Mouse (Mus musculus): ENCODE data around the gene Dctn1. TPM values are rescaled to one million over a fixed set of nuclear protein-coding genes. Genes with fewer than 3 reads are reported as not detected.

The Dctn1 gene
- polyA plus RNA-seq, 1 experiment from 2014 or later: 26.9 TPM

DNA sequence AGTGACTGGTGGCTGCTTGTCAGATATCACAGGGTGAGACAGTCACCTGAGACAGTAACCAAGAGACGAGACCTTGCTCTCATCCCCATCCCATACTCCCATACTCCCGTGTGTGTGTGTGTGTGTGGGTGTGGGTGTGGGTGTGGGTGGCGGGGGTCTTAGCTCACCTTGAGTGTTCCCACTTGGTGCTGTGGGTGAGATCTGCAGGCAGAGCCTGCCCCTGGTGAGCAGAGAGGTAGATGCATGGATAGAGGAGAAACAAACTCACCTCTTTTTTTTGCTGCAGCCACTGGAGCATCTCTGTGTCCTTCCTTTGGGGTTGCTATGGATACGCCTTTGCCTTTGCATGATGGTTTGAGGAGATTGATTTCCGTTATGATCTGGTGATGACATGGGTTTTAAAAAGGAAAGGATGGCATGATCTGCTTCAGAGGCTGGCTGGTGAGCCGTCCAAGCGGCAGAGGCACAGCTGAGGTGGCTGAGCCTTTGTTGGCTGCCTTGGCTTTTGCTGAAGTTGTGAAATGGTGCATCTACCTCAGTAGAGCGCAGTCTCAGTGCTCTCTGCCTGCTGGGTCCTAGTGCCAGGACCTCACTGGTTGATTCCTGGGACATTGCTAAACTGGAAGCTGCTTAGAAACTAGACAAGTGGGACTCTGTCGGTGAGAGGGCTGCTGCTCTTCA is 6.7 kb downstream of the Dctn1 start:
- no peaks in the 10 kb centered on the region for H3K36me3 ChIP-seq (ENCODE audit: control insufficient read depth, insufficient read depth)
- no peaks in the 10 kb centered on the region for H3K9me3 ChIP-seq (replicated peaks; ENCODE audit: control insufficient read depth, low read length)
- no peaks in the 10 kb centered on the region for H3K27me3 ChIP-seq (ENCODE audit: control insufficient read depth, insufficient read depth, low read depth, low read length)
- H3K4me2 ChIP-seq (ENCODE audit: low read depth, low read length): no peak overlapping the region
- peaks cover 3% of the 10 kb centered on the region for H3K4me1 ChIP-seq (ENCODE audit: control insufficient read depth, low read depth, low read length)
- WGBS (ENCODE audit: insufficient replicate concordance): 61% methylated on average over 9 of the region's 9 CpGs
- H3K4me3 ChIP-seq (ENCODE audit: low read depth, low read length): no peak overlapping the region
- no peak for ATAC-seq (ENCODE audit: low read depth)
- no peak overlapping the region for H3K27ac ChIP-seq (ENCODE audit: low read length)
- no peak overlapping the region for H3K9ac ChIP-seq (ENCODE audit: low read depth, low read length)

DNA sequence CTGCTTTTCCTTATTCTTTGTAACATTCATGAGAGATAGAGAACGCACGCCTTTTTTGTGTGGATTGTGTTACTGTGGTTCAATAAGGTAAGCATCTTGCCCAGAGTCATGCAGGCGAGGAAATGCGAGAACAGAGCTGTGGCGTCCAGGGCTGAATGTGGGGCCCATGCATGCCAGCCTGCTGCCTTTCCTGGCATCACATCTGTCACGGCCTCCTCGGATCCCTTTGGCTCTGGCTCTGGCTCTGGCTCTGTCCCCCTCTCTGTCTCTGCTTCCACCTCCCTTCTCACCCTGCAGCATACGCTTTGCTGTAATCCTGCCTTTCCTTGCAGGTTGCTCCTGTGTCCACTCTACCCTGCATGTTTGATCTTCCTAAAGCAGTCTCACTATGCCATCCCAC is 10.3 kb downstream of the Dctn1 start:
- Histone ChIP-seq H3K4me2 (ENCODE audit: low read depth, low read length) (no peak overlapping the region), H3K9me3 (replicated peaks; ENCODE audit: control insufficient read depth, low read length) (no peaks in the 10 kb centered on the region), H3K4me3 (ENCODE audit: low read depth, low read length) (no peak overlapping the region), H3K27ac (ENCODE audit: low read length) (no peak overlapping the region), H3K27me3 (ENCODE audit: control insufficient read depth, insufficient read depth, low read depth, low read length) (no peaks in the 10 kb centered on the region), H3K4me1 (ENCODE audit: control insufficient read depth, low read depth, low read length) (no peaks in the 10 kb centered on the region; the same call in 1 of the 2 replicates), H3K9ac (ENCODE audit: low read depth, low read length) (no peak overlapping the region), H3K36me3 (ENCODE audit: control insufficient read depth, insufficient read depth) (no peaks in the 10 kb centered on the region)
- ATAC-seq (ENCODE audit: low read depth): no peak
- 77% methylated on average over 8 of the region's 8 CpGs for WGBS (ENCODE audit: insufficient replicate concordance)

DNA sequence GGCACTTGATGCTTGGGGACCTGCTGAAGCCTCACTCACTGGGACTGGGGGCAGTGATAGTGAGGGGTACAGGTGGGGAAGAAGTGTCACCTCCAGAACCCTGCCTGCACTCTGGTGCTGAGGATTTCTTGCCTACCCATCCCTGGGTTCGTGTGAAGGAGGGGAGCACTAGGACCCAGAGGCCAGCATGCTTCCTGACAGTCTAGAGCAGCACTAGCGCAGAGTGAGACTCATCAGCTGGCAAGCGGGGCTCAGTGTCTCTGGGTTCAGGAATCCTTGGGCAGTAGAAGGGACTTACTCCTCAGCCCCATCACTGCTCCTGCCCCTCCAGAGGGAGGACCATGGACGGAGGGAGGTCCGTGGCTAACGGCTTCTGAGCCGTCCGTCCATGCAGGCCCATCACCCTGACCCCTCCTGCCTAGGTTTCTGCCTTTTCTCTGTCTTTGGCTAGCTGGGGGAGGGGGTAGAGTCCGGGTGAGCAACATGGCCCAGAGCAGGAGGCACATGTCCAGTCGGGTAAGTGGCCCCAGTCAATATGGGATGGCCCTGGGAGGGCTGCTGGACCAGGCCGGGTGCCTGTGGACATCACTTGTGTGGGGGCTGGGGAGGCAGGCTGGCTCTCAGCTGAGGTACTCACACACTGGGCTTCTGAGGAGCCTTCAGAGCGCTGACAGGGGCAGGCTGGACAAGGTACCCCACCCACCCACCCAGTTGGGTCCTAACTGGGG is 13.8 kb downstream of the Dctn1 start:
- Histone ChIP-seq H3K36me3 (ENCODE audit: control insufficient read depth, insufficient read depth) (peaks cover 2% of the 10 kb centered on the region), H3K4me1 (ENCODE audit: control insufficient read depth, low read depth, low read length) (no peaks in the 10 kb centered on the region; the same call in 1 of the 2 replicates), H3K27me3 (ENCODE audit: control insufficient read depth, insufficient read depth, low read depth, low read length) (no peaks in the 10 kb centered on the region), H3K4me3 (ENCODE audit: low read depth, low read length) (no peak overlapping the region), H3K4me2 (ENCODE audit: low read depth, low read length) (no peak overlapping the region), H3K27ac (ENCODE audit: low read length) (no peak overlapping the region), H3K9me3 (replicated peaks; ENCODE audit: control insufficient read depth, low read length) (no peaks in the 10 kb centered on the region), H3K9ac (ENCODE audit: low read depth, low read length) (no peak overlapping the region)
- ATAC-seq (ENCODE audit: low read depth): 0 out of 2 replicates have a peak, but pooled peaks have one; percentile 19
- WGBS (ENCODE audit: insufficient replicate concordance): 55% methylated on average over 12 of the region's 12 CpGs

DNA sequence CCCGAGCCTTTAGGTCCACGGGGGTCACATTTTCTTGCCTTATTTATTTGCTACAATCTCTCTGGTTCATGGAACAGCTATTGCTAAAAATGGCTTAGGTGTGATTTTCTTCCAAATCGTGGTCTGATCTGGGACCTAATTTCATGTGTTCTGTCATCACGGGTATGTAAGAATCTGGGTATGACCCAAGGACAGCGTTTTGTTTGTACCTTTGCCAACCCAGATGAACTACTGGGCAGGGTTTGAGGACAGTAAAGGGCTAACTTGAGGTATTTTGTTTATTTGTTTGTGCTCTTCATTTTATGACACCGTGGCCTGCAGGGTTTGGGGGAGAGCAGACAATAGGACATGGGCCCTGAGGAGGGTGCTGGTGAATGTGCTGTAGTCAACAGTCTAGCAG is 14.9 kb downstream of the Dctn1 start:
- no peaks in the 10 kb centered on the region for H3K9me3 ChIP-seq (replicated peaks; ENCODE audit: control insufficient read depth, low read length)
- H3K4me1 ChIP-seq (ENCODE audit: control insufficient read depth, low read depth, low read length): peaks cover under 1% of the 10 kb centered on the region
- ATAC-seq (ENCODE audit: low read depth): no peak
- H3K36me3 ChIP-seq (ENCODE audit: control insufficient read depth, insufficient read depth): peaks cover 2% of the 10 kb centered on the region
- WGBS (ENCODE audit: insufficient replicate concordance): 53% methylated on average over 6 of the region's 6 CpGs
- no peak overlapping the region for H3K9ac ChIP-seq (ENCODE audit: low read depth, low read length)
- H3K27me3 ChIP-seq (ENCODE audit: control insufficient read depth, insufficient read depth, low read depth, low read length): no peaks in the 10 kb centered on the region
- H3K4me3 ChIP-seq (ENCODE audit: low read depth, low read length): no peak overlapping the region
- H3K27ac ChIP-seq (ENCODE audit: low read length): no peak overlapping the region
- no peak overlapping the region for H3K4me2 ChIP-seq (ENCODE audit: low read depth, low read length)

DNA sequence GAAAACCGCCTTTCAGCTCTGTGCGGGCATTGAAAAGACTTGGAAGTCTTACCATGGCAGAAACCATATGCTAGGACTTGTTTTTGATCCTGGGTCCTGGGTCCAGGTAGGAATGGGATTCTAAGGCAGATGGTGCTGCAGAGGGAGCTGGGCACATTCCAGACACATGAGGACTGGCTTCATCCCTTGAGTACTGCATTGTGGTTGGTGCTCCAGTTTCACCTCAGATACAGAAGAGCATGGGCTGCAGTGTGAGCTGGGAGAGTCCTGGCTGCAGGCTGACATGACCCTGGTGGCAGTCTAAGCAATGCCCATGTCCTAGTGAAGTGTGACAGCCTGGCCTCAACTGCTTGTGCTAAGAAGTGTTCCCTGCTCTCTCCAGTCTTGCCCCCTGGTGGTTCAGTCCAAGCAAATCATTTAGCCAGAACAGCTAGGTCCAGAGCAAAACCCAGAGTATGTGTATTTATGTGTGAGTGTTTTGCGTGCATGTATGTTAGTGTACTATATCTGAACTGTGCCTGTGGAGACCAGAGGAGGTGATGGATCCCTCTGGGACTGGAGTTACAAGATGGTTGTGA is 19.2 kb downstream of the Dctn1 start:
- Histone ChIP-seq H3K9ac (ENCODE audit: low read depth, low read length) (no peak overlapping the region), H3K4me3 (ENCODE audit: low read depth, low read length) (no peak overlapping the region), H3K27me3 (ENCODE audit: control insufficient read depth, insufficient read depth, low read depth, low read length) (no peaks in the 10 kb centered on the region), H3K27ac (ENCODE audit: low read length) (no peak overlapping the region), H3K36me3 (ENCODE audit: control insufficient read depth, insufficient read depth) (peaks cover 5% of the 10 kb centered on the region), H3K4me1 (ENCODE audit: control insufficient read depth, low read depth, low read length) (peaks cover 3% of the 10 kb centered on the region), H3K4me2 (ENCODE audit: low read depth, low read length) (no peak overlapping the region), H3K9me3 (replicated peaks; ENCODE audit: control insufficient read depth, low read length) (no peaks in the 10 kb centered on the region)
- no peak for ATAC-seq (ENCODE audit: low read depth)
- WGBS (ENCODE audit: insufficient replicate concordance): 88% methylated on average over 3 of the region's 3 CpGs

DNA sequence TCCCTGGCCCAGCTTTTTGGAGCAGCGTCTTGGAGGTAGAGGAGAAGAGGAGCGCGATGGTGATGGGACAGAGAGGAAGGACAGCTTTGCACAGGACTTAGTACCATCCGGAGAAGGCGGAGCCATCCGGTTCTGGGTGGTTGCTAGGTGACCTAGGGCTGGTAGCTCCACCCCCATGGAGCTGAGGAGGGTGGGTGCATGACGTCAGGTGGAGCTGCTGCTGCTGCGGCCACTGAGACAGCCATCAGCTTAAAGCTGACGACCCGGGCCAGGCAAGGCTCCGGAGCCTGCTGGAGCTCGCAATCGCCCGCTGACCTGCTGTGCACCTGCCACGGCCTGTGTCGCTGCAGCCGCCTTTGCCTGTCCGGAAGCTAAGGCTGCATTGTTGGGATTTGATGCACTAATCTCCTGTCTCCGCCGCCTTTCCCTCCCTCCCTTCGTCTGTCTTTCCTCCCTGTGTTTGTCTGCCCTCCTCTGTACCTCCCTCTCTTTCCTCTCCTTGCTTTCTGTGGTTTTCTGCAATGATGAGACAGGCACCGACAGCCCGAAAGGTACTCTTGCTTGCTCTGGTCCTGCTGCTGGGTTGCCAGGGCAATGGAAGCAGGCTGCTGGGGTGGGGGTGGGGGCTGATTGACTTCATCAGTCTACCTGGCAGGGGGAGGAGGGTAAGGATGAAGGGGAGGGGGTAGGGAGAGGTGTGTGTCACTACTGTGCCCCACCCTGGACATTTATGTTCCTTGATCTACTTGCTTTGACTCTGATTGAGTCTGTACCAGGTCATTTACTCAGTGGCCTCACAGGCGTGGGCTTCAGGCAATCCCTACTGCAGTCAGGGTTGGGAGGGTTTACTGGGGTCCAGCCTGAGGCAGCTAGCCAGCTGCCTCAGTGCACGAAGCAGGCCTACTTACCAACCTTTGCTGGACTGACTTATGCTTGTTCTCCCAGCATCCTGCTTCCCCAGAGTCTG is 20.5 kb downstream of the Dctn1 start:
- H3K9me3 ChIP-seq (replicated peaks; ENCODE audit: control insufficient read depth, low read length): no peaks in the 10 kb centered on the region
- no peak overlapping the region for H3K4me3 ChIP-seq (ENCODE audit: low read depth, low read length)
- 24% methylated on average over 25 of the region's 25 CpGs for WGBS (ENCODE audit: insufficient replicate concordance)
- H3K4me2 ChIP-seq (ENCODE audit: low read depth, low read length): no peak overlapping the region
- H3K9ac ChIP-seq (ENCODE audit: low read depth, low read length): no peak overlapping the region
- peak; percentile 69 for ATAC-seq (ENCODE audit: low read depth)
- H3K36me3 ChIP-seq (ENCODE audit: control insufficient read depth, insufficient read depth): peaks cover 11% of the 10 kb centered on the region
- no peak overlapping the region for H3K27ac ChIP-seq (ENCODE audit: low read length)
- H3K27me3 ChIP-seq (ENCODE audit: control insufficient read depth, insufficient read depth, low read depth, low read length): no peaks in the 10 kb centered on the region
- H3K4me1 ChIP-seq (ENCODE audit: control insufficient read depth, low read depth, low read length): peaks cover 3% of the 10 kb centered on the region

DNA sequence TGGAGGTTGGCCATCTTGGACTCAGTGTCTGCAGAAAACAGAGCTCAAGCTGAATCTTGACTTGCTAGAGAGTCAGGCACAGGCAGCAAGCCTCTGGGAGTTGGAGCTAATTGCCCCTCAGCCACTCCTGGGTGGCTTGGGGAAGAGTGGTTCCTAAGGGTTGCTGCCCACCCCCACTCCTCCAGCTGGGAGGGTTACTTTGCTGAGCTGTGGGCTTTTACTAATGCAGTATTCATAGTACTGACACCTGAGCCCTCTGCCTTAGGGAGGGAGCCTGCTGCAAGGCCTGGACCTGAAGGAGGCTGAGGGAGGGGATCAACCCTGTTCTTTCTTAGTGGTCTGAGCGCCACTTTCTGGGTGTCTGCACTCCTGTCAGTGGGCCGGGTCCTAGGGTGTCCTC is 21.2 kb downstream of the Dctn1 start:
- Histone ChIP-seq H3K4me2 (ENCODE audit: low read depth, low read length) (no peak overlapping the region), H3K36me3 (ENCODE audit: control insufficient read depth, insufficient read depth) (peaks cover 17% of the 10 kb centered on the region), H3K27ac (ENCODE audit: low read length) (no peak overlapping the region), H3K9ac (ENCODE audit: low read depth, low read length) (no peak overlapping the region), H3K27me3 (ENCODE audit: control insufficient read depth, insufficient read depth, low read depth, low read length) (no peaks in the 10 kb centered on the region), H3K4me3 (ENCODE audit: low read depth, low read length) (no peak overlapping the region), H3K9me3 (replicated peaks; ENCODE audit: control insufficient read depth, low read length) (no peaks in the 10 kb centered on the region), H3K4me1 (ENCODE audit: control insufficient read depth, low read depth, low read length) (peaks cover 3% of the 10 kb centered on the region)
- ATAC-seq (ENCODE audit: low read depth): no peak
- WGBS (ENCODE audit: insufficient replicate concordance): 81% methylated on average over 2 of the region's 2 CpGs

DNA sequence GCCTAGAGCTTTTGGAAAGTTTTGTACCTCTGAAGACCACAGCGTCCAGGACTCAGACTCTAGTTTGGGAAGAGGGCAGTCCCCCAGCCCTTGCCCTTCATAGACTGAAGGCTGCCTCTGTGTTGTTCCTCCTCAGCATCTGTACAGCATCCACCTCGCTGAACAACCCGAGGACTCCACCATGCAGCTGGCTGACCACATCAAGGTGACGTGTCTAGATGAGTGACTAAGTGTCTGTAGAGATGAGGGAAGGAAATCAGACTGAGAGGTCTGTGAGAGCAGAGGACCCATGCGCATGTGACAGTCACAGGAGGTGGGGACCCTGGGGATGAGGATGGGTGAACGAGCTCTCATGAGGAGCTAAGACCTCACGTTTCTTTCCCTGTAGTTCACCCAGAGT is 27.9 kb downstream of the Dctn1 start:
- 76% methylated on average over 7 of the region's 7 CpGs for WGBS (ENCODE audit: insufficient replicate concordance)
- no peak for ATAC-seq (ENCODE audit: low read depth)
- Histone ChIP-seq H3K9ac (ENCODE audit: low read depth, low read length) (no peak overlapping the region), H3K4me1 (ENCODE audit: control insufficient read depth, low read depth, low read length) (no peaks in the 10 kb centered on the region), H3K27me3 (ENCODE audit: control insufficient read depth, insufficient read depth, low read depth, low read length) (no peaks in the 10 kb centered on the region), H3K4me3 (ENCODE audit: low read depth, low read length) (no peak overlapping the region), H3K9me3 (replicated peaks; ENCODE audit: control insufficient read depth, low read length) (no peaks in the 10 kb centered on the region), H3K36me3 (ENCODE audit: control insufficient read depth, insufficient read depth) (peaks cover 57% of the 10 kb centered on the region), H3K4me2 (ENCODE audit: low read depth, low read length) (no peak overlapping the region), H3K27ac (ENCODE audit: low read length) (no peak overlapping the region)

Measured in liver, embryonic 16.5 days (tissue).